Mouse (Mus musculus): ENCODE data around the gene Ei24.

The Ei24 gene

DNA sequence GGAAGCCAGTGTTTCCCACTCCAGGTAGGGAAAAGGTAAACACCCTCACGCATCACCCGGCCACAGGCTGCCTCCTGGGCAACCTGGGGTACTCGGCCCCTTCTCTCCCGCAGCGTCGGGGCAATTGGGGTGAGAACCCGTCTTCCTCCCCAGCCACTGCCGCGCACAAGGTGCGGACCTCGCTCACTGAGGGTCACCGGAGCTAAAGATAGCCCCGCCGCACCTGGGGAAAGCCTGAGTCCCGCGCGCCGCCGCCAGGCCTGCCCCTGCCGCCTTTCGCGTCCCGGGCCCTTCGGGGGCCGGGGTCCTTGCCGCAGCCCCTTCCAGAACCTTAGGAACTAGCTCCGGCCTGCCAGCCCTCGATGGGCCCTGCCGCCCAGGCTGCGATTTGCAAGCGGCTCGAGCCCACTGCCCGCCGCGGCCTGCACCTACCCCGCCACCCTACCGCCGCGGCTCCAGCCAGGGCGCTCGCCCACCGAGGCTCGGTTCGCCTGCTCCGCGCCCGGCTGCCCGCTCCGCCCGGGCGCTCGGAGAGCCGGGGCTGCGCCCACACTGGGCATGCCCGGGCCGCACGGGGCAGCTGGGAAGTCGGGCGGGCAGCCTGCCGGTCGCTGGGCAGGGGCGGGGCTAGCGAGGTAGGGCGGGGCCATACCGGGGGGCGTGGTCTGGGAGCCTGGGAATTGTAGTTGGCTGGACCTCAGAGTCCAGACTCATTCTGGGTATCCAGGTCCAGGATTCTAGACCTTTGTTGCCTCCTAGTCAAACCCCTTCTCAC, at the start of gene Ei24:
TSS of gene Ei24 (minus strand) at position 613 of the 775 bp plus-strand sequence.
- no peak for DNase-seq (ENCODE audit: extremely low read depth, low read depth)

DNA sequence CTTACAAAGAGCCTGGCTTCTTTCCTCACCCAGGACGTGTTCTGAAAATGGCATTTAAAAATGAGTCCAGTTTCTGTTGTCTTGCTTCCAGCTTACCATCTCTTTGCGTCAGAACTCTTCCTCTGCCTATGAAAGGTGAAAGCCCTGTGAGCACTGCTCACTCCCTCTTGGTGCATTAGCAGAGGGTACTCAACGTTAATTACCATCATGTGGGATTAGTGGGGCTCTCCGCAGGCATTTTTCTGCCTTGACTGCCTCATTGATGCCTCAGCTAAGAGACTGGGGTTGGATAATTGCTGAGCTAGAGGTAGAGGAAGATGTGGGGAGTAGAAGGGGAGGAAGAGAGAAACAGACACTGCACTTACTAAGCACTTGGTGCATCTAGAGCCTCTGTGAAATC, 49.2 kb upstream of the Ei24 start:
- DNase-seq (ENCODE audit: extremely low read depth, low read depth), result no peak

DNA sequence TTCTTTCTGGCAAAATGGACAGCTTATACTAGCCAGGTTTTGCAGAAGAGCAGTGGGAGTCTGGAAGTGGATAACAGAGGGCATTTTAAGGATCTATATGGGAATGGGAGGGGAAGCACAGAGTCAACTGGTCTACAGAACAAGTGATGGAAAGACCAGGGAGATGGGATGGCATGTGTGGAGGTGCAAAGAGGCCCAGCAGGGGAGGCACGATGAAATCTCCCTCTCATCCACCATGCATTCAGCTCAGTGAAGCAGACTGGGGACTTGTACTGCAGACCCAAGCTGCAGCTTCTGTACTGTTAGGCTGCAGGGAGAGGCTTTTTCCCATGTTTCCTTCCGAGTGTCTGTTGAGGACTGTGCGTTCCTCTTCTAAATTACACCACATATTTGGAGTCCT, 36.7 kb upstream of the Ei24 start:
- no peak for DNase-seq (ENCODE audit: extremely low read depth, low read depth)

DNA sequence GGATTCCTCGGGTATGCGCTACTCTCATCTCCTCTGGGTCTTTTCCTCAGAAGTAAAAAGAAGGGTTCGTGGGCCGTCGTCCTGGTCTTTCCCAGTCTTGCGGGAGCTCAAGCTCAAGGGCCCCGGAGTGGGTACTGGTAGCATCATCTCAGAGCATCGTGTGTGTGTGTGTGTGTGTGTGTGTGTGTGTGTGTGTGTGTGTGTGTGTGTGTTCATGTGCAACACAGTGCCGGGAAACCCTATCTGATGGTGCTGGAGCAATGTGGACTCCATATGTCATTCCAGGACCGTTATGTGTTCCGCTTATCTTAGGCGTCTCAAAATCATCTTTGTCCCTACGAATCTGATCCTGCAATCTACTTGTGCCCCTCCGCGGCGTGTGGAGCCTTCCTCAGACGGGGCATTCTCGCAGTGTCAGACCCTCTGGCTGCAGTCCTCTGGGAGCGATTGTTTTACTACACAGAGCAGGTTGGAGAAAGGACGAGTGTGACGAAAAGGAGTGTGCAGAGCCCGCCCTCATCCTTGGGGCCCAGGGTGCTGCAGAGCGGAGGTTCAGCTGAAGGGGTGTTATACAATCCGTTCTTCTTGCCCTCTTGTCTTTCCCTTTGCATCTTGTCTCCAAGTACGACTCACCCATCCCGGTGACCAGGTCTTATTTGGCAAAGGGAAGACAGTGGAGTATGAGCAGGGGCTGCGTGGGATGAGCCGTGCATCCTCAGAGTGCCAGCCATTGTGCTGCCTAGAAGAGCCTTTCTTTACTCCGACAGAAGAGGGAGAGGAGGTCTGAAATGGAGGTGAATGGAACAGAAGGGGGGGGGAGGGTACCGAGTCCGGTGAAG, 36.1 kb upstream of the Ei24 start:
- DNase-seq (ENCODE audit: extremely low read depth, low read depth), result no peak

DNA sequence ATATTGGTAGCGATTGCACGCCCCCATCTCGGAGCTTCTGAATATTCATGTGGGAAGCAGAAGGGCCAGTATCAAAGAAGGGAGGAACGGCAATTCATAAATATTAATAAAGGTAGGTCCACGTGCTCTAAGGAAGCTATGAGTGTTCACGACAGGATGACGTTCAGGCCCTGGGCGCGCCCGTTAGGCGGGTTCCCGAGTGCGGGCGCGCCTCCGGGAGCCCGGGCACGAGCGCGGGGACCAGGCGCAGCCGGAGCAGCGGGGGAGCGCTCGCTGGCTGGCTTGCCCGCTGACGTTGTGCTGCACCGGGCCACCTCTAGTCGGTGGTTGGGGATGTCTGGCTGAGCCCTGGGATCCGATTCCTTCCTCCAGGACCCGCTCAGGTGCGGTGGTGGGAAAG, 35.3 kb upstream of the Ei24 start:
- no peak for DNase-seq (ENCODE audit: extremely low read depth, low read depth)

DNA sequence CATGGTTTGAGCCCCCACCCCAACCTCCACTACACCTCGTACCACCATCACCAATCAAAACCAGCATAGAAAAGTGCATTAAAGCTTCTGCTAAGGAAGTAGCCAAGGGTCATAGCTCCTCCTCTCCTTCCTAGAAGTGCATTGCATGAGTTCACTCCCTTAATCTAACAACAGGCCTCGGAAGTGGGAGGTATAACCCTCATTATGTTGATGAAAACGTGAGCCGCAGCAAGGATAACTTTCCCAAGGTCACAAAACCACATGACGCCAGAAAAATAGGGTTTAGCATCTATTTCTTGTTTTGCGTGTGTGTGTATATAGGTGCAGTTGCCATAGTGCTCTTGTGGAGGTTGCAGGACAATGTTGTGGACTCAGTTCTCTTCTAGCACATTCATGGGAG, 34.2 kb upstream of the Ei24 start:
- no peak for DNase-seq (ENCODE audit: extremely low read depth, low read depth)

DNA sequence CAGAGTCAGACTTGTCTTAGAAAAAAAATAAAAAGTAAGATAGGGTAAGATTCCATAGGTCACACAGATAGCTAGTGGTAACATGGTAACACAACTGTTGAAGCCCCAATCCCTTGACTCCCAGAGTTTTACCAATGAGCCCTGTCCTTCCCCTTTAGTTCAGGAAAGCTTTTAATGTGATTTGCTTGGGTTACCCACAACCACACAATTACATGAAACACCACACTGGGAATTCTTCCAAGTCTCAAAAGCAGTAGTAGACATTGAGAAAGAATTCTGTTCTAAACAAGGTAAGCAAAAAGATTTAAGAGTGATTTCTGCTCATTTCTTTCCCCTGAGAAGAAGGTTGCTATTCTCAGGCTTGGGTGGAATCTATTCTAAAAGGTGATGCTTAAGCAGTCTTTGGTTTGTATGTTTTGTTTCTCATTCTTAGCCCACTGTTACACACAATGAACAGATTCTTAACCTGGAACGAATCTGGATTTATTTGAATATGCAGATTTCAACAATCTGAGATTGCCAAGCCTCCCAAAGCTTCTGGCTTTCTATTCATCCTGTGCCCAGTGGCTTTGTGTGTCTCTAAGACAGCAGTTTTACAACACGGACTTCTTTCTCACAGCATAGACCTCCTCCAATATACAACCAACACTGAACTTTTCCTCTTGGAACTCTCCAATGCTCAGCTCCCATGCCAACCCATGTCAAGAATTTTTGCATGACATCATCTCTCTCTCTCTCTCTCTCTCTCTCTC, 29.6 kb upstream of the Ei24 start:
- no peak for DNase-seq (ENCODE audit: extremely low read depth, low read depth)

DNA sequence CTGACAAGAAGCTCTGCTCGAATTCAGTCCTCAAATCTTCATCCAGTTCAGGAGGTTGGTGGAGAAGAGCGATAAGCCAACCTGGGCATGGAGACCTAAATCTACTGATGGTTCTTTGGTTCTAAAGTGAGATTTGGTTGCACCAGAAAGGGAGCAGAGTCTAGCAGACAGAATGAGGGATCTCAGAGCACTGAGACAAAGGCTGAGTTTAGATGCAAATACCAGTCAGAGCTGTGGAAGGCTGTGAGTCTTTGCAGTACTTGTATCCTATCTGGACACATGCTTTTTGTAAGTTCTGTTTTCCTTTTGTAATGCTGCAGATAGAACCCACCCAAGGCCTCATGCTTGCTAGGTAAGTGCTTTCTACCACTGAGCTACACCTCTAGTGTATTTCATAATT, 24.8 kb upstream of the Ei24 start:
- no peak for DNase-seq (ENCODE audit: extremely low read depth, low read depth)

DNA sequence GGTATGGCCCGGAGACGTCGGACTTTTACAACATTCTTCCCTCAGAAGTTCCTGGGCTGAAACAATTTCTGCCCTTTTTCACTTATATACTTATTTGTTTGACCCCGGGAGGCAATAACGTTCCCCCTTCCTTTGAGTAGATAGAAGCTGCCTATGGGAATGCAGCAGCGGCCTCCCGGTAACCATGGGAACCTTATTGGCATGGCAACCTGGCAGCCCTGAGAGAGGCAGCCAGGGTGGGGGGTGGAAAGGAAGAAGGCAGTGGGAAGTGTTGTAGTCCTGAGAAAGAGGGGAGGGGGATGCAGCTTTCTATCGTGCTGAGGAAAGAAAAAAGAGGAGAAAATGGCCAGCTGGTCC, 24.4 kb upstream of the Ei24 start, which contains the start of gene Fez1:
TSS of gene Fez1 (plus strand) at position 221 of the 357 bp plus-strand sequence.
- no peak for DNase-seq (ENCODE audit: extremely low read depth, low read depth)

DNA sequence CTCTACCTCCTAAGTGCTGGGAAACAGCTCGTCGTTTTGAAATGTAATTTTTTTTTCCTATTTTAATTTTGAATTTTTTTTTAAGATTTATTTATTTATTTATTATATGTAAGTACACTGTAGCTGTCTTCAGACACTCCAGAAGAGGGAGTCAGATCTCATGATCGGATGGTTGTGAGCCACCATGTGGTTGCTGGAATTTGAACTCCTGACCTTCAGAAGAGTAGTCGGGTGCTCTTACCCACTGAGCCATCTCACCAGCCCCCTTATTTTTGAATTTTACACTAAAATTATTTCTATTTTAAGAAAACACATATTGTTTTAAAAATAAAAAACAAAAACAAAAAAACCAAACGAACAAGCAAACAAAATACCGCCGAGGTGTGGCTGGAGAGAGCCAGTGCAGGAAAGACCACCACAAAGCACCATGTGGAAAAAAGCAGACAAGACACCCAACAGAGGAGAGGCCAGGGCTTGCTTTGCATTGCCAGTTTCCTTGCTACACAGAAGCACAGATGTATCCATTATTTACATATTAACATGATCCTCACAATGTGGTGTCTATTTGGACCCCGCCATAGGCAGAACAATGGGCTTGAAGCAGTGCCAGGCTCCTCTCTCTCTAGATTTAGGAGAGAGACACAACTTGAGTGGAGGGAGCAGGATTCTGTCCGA, 23.9 kb upstream of the Ei24 start:
- no peak for DNase-seq (ENCODE audit: extremely low read depth, low read depth)

DNA sequence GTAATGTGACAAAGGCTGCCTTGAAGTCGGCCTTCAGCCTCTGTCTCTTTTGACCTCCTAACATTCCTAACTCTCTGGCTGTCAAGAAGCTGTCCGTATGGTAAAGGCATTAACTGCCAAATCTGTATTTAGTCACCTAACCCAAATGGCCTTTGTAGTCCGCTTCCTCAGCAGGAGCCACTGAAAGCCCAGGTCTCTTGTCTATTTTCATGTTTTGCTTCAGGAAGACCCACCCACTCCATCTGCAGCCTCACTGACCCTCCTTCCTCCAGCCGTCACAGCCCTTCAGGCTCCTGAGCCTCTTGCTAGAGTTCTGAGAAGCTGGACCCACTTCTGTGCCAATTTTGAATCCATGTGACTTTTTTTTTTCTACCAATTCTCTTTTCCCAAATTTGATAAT, 21.7 kb upstream of the Ei24 start:
- no peak for DNase-seq (ENCODE audit: extremely low read depth, low read depth)

DNA sequence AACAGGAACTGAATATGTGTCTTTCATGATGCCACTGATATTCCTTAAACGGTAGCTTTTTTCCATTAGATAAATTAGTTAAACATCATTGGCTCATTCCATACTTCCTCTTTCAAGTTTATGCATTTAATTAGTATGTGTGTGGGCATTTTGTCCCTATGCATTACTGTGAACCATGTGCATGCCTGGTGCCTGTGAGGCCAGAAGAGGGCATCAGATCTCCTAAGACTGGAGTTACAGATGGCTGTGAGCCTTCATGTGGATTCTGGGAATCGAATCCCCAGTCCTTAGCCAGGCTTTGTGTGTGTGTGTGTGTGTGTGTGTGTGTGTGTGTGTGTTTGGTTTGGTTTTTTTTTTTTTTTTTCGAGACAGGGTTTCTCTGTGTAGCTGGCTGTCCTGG, 17.3 kb upstream of the Ei24 start:
- peak; percentile 51 for DNase-seq (ENCODE audit: extremely low read depth, low read depth)

DNA sequence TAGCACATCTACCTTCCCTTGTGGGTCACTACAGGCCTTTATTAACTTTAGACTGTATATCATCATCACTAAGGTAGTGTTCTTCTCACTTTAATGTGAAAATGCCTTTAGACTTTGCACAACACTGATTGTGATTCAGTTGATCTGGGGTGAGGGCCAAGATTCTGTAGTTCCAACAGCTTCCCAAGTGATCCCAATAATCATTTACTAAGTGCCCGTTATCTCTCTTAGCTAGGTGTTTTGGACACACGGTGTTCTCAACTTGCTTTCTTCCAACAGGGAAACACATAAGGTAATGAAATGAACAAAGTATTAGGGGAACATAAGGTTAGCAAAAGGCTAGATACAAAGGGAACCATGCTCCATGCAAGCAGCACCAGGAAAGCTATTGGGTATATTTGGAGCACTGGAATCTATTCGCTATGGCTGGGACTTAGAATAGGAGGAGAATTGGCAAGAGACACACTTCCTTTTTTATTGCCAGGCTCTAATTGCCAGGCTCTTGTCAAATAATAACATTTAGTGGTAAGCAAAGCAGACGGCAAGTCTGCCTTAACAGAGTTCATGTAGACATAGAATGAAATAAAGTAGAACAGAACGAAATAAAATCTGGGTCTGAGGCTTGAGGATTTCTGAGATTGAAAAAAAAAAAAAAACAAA, 11.1 kb upstream of the Ei24 start:
- DNase-seq (ENCODE audit: extremely low read depth, low read depth), result no peak

DNA sequence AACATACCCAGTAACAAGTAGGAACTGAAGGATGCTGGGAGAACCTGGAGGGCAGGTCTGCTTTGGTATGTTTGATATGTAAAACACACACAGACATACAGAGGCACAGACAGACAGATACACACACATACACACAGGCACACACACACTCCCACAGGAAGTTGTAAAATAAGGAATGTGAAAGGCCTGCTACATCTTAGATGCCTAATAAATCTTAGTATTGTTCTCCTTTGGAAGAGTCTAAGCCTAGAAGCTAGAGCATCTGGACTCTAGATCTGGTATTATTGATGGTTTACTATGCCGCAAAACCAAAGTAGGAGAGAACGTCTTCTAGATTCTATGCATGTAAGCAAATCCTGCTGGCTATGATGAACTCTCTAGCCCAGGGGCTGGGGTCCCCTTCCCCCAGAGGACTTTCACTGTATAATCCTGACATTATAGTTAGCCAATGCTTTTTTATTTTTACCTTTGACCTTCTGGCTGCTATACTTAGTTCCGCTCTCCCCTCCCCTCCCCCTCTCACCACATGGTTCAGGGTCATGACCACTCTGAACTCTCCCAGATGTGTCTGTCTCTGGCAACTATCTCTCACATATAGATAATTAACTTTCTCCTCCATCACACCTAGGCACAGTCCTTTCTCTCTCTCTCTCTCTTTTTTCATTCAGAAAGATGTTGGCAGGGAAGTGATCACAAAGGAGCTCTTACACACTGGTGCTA, 8.2 kb upstream of the Ei24 start:
- no peak for DNase-seq (ENCODE audit: extremely low read depth, low read depth)

DNA sequence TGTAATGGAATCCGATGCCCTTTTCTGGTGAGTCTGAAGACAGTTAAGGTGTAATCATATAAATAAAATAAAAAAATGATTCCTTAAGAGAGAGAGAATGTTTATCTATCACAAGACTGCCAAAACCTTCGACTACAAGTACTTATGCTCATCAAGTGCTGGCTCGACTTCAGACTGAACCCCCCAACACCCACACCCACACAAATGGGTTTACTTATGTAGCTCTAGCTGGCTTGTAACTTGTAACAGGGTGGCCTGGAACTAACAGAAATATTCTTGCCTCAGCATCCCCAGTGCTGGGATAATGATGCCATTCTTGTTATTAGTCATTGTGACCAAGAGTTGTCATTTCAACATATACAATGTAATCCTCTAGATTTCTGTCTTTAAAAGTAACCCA, 6.7 kb upstream of the Ei24 start:
- no peak for DNase-seq (ENCODE audit: extremely low read depth, low read depth)

DNA sequence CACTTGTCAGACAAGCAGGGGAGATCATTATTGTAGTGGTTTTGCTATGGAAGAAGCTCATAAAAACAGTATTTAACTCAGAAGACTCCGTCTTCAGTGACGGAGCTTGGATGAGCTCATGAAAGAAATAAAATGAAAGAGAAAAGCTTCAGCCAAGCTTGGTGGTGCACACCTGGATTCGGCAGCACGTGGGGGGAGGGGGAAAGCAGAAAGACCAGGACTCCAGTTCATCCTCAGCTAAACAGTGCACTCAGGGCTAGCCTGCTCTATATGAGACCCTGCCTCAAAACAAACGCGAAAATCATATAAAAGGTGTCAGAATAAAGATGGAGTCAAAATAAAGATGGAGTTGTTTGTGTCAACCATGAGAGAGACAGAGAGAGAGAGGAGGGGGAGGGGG, 6.2 kb upstream of the Ei24 start:
- DNase-seq (ENCODE audit: extremely low read depth, low read depth), result no peak

DNA sequence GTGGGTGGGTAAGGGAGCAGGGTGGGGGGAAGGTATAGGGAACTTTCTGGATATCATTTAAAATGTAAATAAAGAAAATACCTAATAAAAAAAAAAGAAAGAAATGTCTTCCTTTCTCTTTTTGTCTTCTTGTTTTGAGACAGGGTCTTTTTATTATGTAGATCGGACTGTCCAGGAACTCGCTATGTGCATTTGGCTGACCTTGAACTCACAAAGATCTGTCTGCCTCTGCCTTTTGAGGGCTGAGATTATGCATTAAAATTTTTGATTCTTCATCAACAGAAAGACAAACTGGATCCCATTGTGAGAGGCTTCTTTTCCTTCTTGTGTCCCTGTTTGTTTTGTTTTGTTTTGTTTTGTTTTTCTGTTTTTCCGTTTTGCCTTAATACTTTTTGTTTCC, 5.8 kb upstream of the Ei24 start:
- no peak for DNase-seq (ENCODE audit: extremely low read depth, low read depth)

DNA sequence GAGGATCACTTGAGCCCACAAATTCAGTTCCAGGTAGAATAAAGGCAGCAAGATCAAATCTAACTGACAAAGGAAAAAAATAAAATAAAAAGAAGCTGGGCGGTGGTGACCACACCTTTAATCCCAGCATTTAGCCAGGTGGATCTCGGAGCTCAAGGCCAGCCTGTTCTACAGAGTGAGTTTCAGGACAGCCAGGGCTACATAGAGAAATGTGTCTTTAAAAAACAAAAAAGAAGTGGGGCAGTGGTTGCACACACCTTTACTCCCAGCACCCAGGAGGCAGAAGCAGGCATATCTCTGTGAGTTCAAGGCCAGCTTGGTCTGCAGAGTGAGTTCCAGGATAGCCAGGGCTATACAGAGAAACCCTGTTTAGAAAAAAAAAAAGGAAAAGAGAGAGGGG, 4.8 kb upstream of the Ei24 start:
- no peak for DNase-seq (ENCODE audit: extremely low read depth, low read depth)

DNA sequence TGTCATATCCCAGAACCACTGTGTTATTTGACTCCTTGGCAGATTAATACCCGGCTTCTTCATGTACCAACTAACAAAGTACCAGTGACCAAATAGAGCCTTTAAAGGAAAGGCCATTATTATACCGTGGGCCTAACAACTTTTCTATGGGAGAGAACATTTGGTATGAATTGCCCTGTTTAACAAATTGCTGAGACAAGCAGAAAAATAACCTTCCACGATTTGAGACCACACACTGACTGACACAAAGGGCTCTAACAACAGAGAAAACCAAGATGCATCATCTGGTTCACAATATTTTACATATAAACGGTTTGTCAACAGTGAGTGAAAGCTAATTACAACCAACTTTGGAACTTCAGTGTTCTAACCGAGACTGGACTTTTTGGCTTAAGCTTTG, 969 bp downstream of the Ei24 start:
- no peak for DNase-seq (ENCODE audit: extremely low read depth, low read depth)

DNA sequence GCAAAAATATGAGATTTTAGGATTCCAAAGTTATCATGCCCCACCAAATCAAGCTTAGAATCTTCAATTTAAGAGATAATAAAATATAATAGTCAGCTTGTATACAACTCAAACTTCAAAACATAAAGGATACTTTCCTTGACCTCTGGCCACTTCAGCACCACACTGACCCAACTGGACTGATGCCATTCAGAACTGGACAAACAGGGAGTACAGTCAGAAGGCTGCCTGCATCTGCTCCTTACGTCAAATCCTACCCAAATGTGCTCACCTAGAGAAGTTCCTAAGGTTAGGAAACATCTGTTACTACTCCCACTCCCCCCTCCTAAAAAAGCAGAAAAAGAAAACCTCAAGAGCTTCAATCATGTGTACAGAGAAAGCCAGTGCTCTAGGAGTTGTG, 1.6 kb downstream of the Ei24 start:
- DNase-seq (ENCODE audit: extremely low read depth, low read depth), result no peak

All from MEL-GATA-1-ER (cell line).